In the genomic region with DNA sequence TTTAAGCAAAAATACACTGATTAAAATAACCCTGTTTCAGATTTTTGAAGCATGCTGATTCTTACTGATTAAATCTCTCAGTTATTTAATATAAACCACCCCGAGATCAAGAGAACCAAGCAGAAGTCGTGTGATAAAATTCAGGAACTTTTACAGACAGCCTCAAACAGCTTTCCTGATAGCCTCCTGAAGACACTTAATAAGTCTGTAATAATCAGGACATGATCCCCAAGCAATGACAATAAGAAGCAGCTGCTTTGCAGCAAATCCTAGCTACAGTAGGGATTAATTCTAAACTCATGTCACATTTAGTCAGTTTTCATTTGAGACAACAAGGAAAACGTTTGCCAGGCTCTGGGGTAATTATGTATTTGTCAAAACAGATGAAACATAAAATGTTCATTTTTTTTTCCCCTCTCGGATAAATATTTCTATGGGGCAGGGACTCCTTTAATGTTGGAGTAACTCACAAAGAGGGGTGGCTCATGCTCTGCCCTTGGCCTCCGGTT, we compare ENCODE assay signal across 28 mouse cellular contexts.
DNase-seq lines count a peak whose midpoint lies in the region; ATAC-seq and TF ChIP-seq lines count a peak whose summit lies in the region.
"Had no signal": no experiment of that assay in that cellular context is flagged by ENCODE, and none has a peak within 500 bp of the region (broad histone marks: within the 10 kb centered on the region; RNA-seq: fewer than 3 reads in every experiment).

No protein-coding gene starts in this region.

- WGBS in embryonic facial prominence, embryonic 11.5 days, result 48% methylated on average over 5 of the region's 5 CpGs
- WGBS in embryonic facial prominence, embryonic 10.5 days, result 66% methylated on average over 5 of the region's 5 CpGs
- 67% methylated on average over 5 of the region's 5 CpGs for WGBS in midbrain, embryonic 14.5 days
- 55% methylated on average over 5 of the region's 5 CpGs for WGBS in midbrain, postnatal 0 days
- WGBS in midbrain, embryonic 16.5 days, result 53% methylated on average over 5 of the region's 5 CpGs
- 77% methylated on average over 5 of the region's 5 CpGs for WGBS in midbrain, embryonic 11.5 days
- WGBS in embryonic facial prominence, embryonic 14.5 days, result 27% methylated on average over 5 of the region's 5 CpGs

- no peak overlapping the region for H3K9ac ChIP-seq in embryonic facial prominence, embryonic 11.5 days (replicated peaks; ENCODE audit: low read length)
- no peak overlapping the region for H3K9ac ChIP-seq in midbrain, embryonic 14.5 days (replicated peaks; ENCODE audit: low read length)
- no peak overlapping the region for H3K9ac ChIP-seq in midbrain, postnatal 0 days (replicated peaks; ENCODE audit: low read length, poor library complexity, severe bottlenecking)
- H3K9ac ChIP-seq in midbrain, embryonic 16.5 days (ENCODE audit: low read depth, low read length), result no peak overlapping the region
- H3K9ac ChIP-seq in midbrain, embryonic 11.5 days (ENCODE audit: low read length), result no peak overlapping the region
- no peak overlapping the region for H3K9ac ChIP-seq in embryonic facial prominence, embryonic 14.5 days (ENCODE audit: low read depth, low read length)
- H3K9ac ChIP-seq: embryonic facial prominence, embryonic 12.5 days; embryonic facial prominence, embryonic 15.5 days; forebrain, embryonic 12.5 days had no signal

- no peak overlapping the region for H3K4me3 ChIP-seq in embryonic facial prominence, embryonic 11.5 days (ENCODE audit: low read depth, low read length)
- no peak overlapping the region for H3K4me3 ChIP-seq in embryonic facial prominence, embryonic 10.5 days
- H3K4me3 ChIP-seq in midbrain, embryonic 14.5 days (replicated peaks; ENCODE audit: low read depth, low read length), result no peak overlapping the region
- no peak overlapping the region for H3K4me3 ChIP-seq in midbrain, postnatal 0 days (ENCODE audit: low read depth, low read length)
- no peak overlapping the region for H3K4me3 ChIP-seq in midbrain, embryonic 16.5 days (ENCODE audit: low read depth, low read length)
- H3K4me3 ChIP-seq in midbrain, embryonic 11.5 days (ENCODE audit: low read depth, low read length), result no peak overlapping the region
- no peak overlapping the region for H3K4me3 ChIP-seq in embryonic facial prominence, embryonic 14.5 days (ENCODE audit: low read depth, low read length)
- H3K4me3 ChIP-seq: embryonic facial prominence, embryonic 12.5 days; embryonic facial prominence, embryonic 15.5 days; erythroblast, embryonic 14.5 days; forebrain, embryonic 10.5 days; forebrain, embryonic 12.5 days had no signal

- no peak for ATAC-seq in embryonic facial prominence, embryonic 11.5 days (replicated peaks; ENCODE audit: insufficient number of reproducible peaks, low FRiP score, low TSS enrichment, low read depth)
- no peak for ATAC-seq in midbrain, embryonic 14.5 days (ENCODE audit: low FRiP score, low TSS enrichment)
- no peak for ATAC-seq in midbrain, postnatal 0 days (ENCODE audit: low FRiP score)
- 0 out of 2 replicates have a peak, but pooled peaks have one; percentile 36 for ATAC-seq in midbrain, embryonic 16.5 days
- no peak for ATAC-seq in midbrain, embryonic 11.5 days (ENCODE audit: low FRiP score)
- ATAC-seq in embryonic facial prominence, embryonic 14.5 days (ENCODE audit: low read depth), result no peak
- ATAC-seq: activated CD4-positive, CD25-positive, alpha-beta regulatory T cell, adult 4 months; CD4-positive, CD25-positive, alpha-beta regulatory T cell, adult 4 months; forebrain, embryonic 14.5 days; forebrain, embryonic 16.5 days; Patski had no signal

- no peaks in the 10 kb centered on the region for H3K4me1 ChIP-seq in embryonic facial prominence, embryonic 11.5 days (ENCODE audit: control insufficient read depth, insufficient read depth, low read length)
- peaks cover 7% of the 10 kb centered on the region; the same call in 1 of the 2 replicates for H3K4me1 ChIP-seq in embryonic facial prominence, embryonic 10.5 days
- H3K4me1 ChIP-seq in midbrain, embryonic 14.5 days (ENCODE audit: control insufficient read depth, insufficient read depth, low read length), result no peaks in the 10 kb centered on the region
- no peaks in the 10 kb centered on the region for H3K4me1 ChIP-seq in midbrain, postnatal 0 days (ENCODE audit: insufficient read depth, low read length)
- H3K4me1 ChIP-seq in midbrain, embryonic 16.5 days (ENCODE audit: control insufficient read depth, insufficient read depth, low read length), result no peaks in the 10 kb centered on the region
- H3K4me1 ChIP-seq in midbrain, embryonic 11.5 days (ENCODE audit: control insufficient read depth, insufficient read depth, low read length), result no peaks in the 10 kb centered on the region
- 0 out of 2 replicates have a peak, but pooled peaks cover 4% of the 10 kb centered on the region for H3K4me1 ChIP-seq in embryonic facial prominence, embryonic 14.5 days (ENCODE audit: control insufficient read depth, insufficient read depth, low read length)
- H3K4me1 ChIP-seq: embryonic facial prominence, embryonic 15.5 days; forebrain, embryonic 10.5 days; forebrain, embryonic 12.5 days had no signal

- TF ChIP-seq CTCF in midbrain, postnatal 0 days (IDR thresholded peaks at IDR 0.05), result no peak

- no peak overlapping the region for H3K27ac ChIP-seq in embryonic facial prominence, embryonic 11.5 days (replicated peaks; ENCODE audit: low read depth, low read length)
- H3K27ac ChIP-seq in embryonic facial prominence, embryonic 10.5 days (replicated peaks), result no peak overlapping the region
- no peak overlapping the region for H3K27ac ChIP-seq in midbrain, embryonic 14.5 days (replicated peaks; ENCODE audit: low read depth, low read length)
- H3K27ac ChIP-seq in midbrain, postnatal 0 days (ENCODE audit: low read depth, low read length), result no peak overlapping the region
- H3K27ac ChIP-seq in midbrain, embryonic 16.5 days (ENCODE audit: low read length), result no peak overlapping the region
- no peak overlapping the region for H3K27ac ChIP-seq in midbrain, embryonic 11.5 days (ENCODE audit: low read depth, low read length)
- H3K27ac ChIP-seq in embryonic facial prominence, embryonic 14.5 days (replicated peaks; ENCODE audit: low read depth, low read length), result no peak overlapping the region
- H3K27ac ChIP-seq: embryonic facial prominence, embryonic 12.5 days; embryonic facial prominence, embryonic 15.5 days; forebrain, embryonic 10.5 days; forebrain, embryonic 12.5 days had no signal

- no peaks in the 10 kb centered on the region for H3K9me3 ChIP-seq in embryonic facial prominence, embryonic 11.5 days (replicated peaks; ENCODE audit: control insufficient read depth, low read length)
- H3K9me3 ChIP-seq in embryonic facial prominence, embryonic 10.5 days, result no peaks in the 10 kb centered on the region
- H3K9me3 ChIP-seq in midbrain, embryonic 14.5 days (ENCODE audit: control insufficient read depth, low read length), result no peaks in the 10 kb centered on the region
- no peaks in the 10 kb centered on the region for H3K9me3 ChIP-seq in midbrain, postnatal 0 days (ENCODE audit: low read length)
- no peaks in the 10 kb centered on the region for H3K9me3 ChIP-seq in midbrain, embryonic 16.5 days (replicated peaks; ENCODE audit: control insufficient read depth, low read length, poor library complexity, severe bottlenecking)
- no peaks in the 10 kb centered on the region for H3K9me3 ChIP-seq in midbrain, embryonic 11.5 days (ENCODE audit: control insufficient read depth, low read length)
- no peaks in the 10 kb centered on the region for H3K9me3 ChIP-seq in embryonic facial prominence, embryonic 14.5 days (ENCODE audit: control insufficient read depth, low read length)
- H3K9me3 ChIP-seq: embryonic facial prominence, embryonic 12.5 days; embryonic facial prominence, embryonic 15.5 days; forebrain, embryonic 10.5 days; forebrain, embryonic 12.5 days; G1E had no signal

- no peaks in the 10 kb centered on the region for H3K27me3 ChIP-seq in embryonic facial prominence, embryonic 11.5 days (ENCODE audit: control insufficient read depth, insufficient read depth, low read length)
- no peaks in the 10 kb centered on the region for H3K27me3 ChIP-seq in embryonic facial prominence, embryonic 10.5 days (replicated peaks; ENCODE audit: low read depth, poor library complexity, severe bottlenecking)
- no peaks in the 10 kb centered on the region for H3K27me3 ChIP-seq in midbrain, embryonic 14.5 days (ENCODE audit: control insufficient read depth, insufficient read depth, low read length)
- H3K27me3 ChIP-seq in midbrain, postnatal 0 days (ENCODE audit: insufficient read depth, low read length), result no peaks in the 10 kb centered on the region
- H3K27me3 ChIP-seq in midbrain, embryonic 16.5 days (ENCODE audit: control insufficient read depth, insufficient read depth, low read depth, low read length), result no peaks in the 10 kb centered on the region
- no peaks in the 10 kb centered on the region for H3K27me3 ChIP-seq in midbrain, embryonic 11.5 days (ENCODE audit: control insufficient read depth, insufficient read depth, low read length)
- H3K27me3 ChIP-seq in embryonic facial prominence, embryonic 14.5 days (replicated peaks; ENCODE audit: control insufficient read depth, insufficient read depth, low read length), result no peaks in the 10 kb centered on the region
- H3K27me3 ChIP-seq: CH12.LX; embryonic facial prominence, embryonic 12.5 days; embryonic facial prominence, embryonic 15.5 days; forebrain, embryonic 12.5 days; Patski had no signal

- H3K4me2 ChIP-seq in embryonic facial prominence, embryonic 11.5 days (ENCODE audit: low read depth, low read length), result no peak overlapping the region
- H3K4me2 ChIP-seq in midbrain, embryonic 14.5 days (ENCODE audit: low read length), result no peak overlapping the region
- H3K4me2 ChIP-seq in midbrain, postnatal 0 days (ENCODE audit: low read depth, low read length, poor library complexity, severe bottlenecking), result no peak overlapping the region
- H3K4me2 ChIP-seq in midbrain, embryonic 16.5 days (ENCODE audit: low read length), result no peak overlapping the region
- H3K4me2 ChIP-seq in midbrain, embryonic 11.5 days, result no peak overlapping the region
- H3K4me2 ChIP-seq in embryonic facial prominence, embryonic 14.5 days (ENCODE audit: low read depth, low read length), result no peak overlapping the region
- H3K4me2 ChIP-seq: embryonic facial prominence, embryonic 12.5 days; embryonic facial prominence, embryonic 15.5 days; forebrain, embryonic 12.5 days had no signal

- H3K36me3 ChIP-seq in embryonic facial prominence, embryonic 11.5 days (replicated peaks; ENCODE audit: control insufficient read depth, insufficient read depth, low read depth, low read length), result no peaks in the 10 kb centered on the region
- no peaks in the 10 kb centered on the region for H3K36me3 ChIP-seq in embryonic facial prominence, embryonic 10.5 days (replicated peaks)
- no peaks in the 10 kb centered on the region for H3K36me3 ChIP-seq in midbrain, embryonic 14.5 days (ENCODE audit: control insufficient read depth, insufficient read depth, low read length)
- no peaks in the 10 kb centered on the region for H3K36me3 ChIP-seq in midbrain, postnatal 0 days (ENCODE audit: insufficient read depth, low read length)
- no peaks in the 10 kb centered on the region for H3K36me3 ChIP-seq in midbrain, embryonic 16.5 days (ENCODE audit: control insufficient read depth, insufficient read depth, low read length)
- no peaks in the 10 kb centered on the region for H3K36me3 ChIP-seq in midbrain, embryonic 11.5 days (ENCODE audit: control insufficient read depth, insufficient read depth, low read length)
- no peaks in the 10 kb centered on the region for H3K36me3 ChIP-seq in embryonic facial prominence, embryonic 14.5 days (ENCODE audit: control insufficient read depth, insufficient read depth, low read length)
- H3K36me3 ChIP-seq: embryonic facial prominence, embryonic 12.5 days; embryonic facial prominence, embryonic 15.5 days; forebrain, embryonic 10.5 days; forebrain, embryonic 12.5 days; G1E had no signal

- peak; percentile 56 for DNase-seq in embryonic facial prominence, embryonic 11.5 days (ENCODE audit: low spot score)
- no peak for DNase-seq in embryonic facial prominence, embryonic 10.5 days (ENCODE audit: low spot score)
- peak; percentile 6 for DNase-seq in midbrain, embryonic 14.5 days
- DNase-seq in midbrain, postnatal 0 days (ENCODE audit: low spot score), result no peak
- no peak for DNase-seq in midbrain, embryonic 11.5 days (ENCODE audit: low spot score, missing footprints)
- DNase-seq in embryonic facial prominence, embryonic 14.5 days (ENCODE audit: low spot score), result peak; percentile 40
- DNase-seq: adrenal gland, adult 8-10 months; adrenal gland, postnatal 14 days; adrenal gland, postnatal 36 days; B cell, adult 2 months; cerebellum, adult 11-12 months; cerebellum, adult 2 months; cerebellum, adult 9-10 months; cerebellum, postnatal 10 days; cerebellum, postnatal 25 days had no signal

Comparison
In these comparisons a context has a peak if more than half of its experiments do, and no peak if none do; other contexts are left out.
1. DNase-seq: peak in embryonic facial prominence, embryonic 11.5 days (single experiment), midbrain, embryonic 14.5 days (single experiment) and embryonic facial prominence, embryonic 14.5 days (single experiment); none in embryonic facial prominence, embryonic 10.5 days (single experiment), midbrain, postnatal 0 days (single experiment) and midbrain, embryonic 11.5 days (single experiment).